8 mouse cellular contexts compared by ENCODE assay signal in the genomic region with DNA sequence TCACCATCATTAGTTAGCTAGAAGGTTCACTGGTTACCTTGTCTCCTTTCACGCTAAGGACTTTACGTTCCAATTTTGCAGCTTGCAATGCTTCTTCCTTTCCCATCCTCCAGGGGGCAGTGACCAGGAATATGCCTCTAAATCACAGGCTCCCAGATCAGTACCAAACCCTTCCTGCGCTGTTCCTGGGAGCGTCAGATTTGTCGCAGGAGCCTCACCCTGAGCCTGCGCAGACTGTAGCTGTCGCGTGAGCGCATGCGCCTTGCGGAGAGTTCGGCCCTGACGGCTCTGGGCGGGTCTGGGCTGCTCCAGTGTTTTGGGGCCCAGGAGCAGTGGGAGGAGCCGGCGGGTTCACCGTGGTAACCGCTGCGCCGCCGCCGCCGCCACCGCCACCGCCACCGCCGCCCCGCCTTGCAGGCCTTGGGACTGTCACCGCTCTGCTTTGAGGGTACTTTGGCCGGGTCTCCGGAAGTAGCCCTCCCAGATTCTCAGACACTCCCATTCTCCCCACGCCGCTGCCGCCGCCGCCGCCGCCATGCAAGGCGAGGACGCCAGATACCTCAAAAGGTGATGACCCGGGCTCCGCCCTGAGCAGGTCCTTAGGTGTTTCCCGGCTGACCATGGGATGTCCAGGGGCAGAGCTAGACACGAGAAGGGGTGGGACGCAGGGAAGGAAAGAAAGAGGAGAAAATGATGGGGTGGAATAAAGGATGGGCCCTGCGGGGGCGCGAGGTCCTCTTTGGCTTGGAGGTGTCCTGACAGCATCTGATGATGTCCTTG. TPM values are rescaled to one million over a fixed set of nuclear protein-coding genes. Genes with fewer than 3 reads are reported as not detected.
DNase-seq lines count a peak whose midpoint lies in the region; ATAC-seq lines count a peak whose summit lies in the region.

Gene Kifap3, plus strand, starts transcription at position 248 of the 780 bp plus-strand sequence.

- DNase-seq in adrenal gland, adult (ENCODE audit: inconsistent age in 2 of 2, low spot score in 1 of 2) = peak; percentile 99
- DNase-seq in embryo, embryonic 10.5 days (ENCODE audit: low spot score) = peak; percentile 98
- DNase-seq in gastrocnemius, postnatal 14 days = peak; percentile 98
- DNase-seq in left cerebral cortex, postnatal 10 days (ENCODE audit: extremely low spot score in 1 of 2, low spot score in 2 of 2) = peak; percentile 98 to 99
- DNase-seq in right cerebral cortex, postnatal 25 days = peak; percentile 99
- peak; percentile 97 to 98 for DNase-seq in urinary bladder, postnatal 4 days (ENCODE audit: low spot score in 2 of 2)

- intact Hi-C loops in gastrocnemius, postnatal 14 days (cut with DNase I; ENCODE audit: low total_unique reads) = no loop called here
- intact Hi-C loops in left cerebral cortex, postnatal 10 days (cut with DNase I) = no loop called here

- peak; percentile 99 for ATAC-seq in inflammation-experienced regulatory T-cells, adult 6 months
- peak; percentile 100 for ATAC-seq in megakaryocyte-erythroid progenitor cell, adult 5-6 weeks (replicated peaks; ENCODE audit: low FRiP score, low TSS enrichment, poor library complexity, severe bottlenecking)

RNA-seq across cellular contexts. Expression of gene Kifap3, which starts in this region (rescaled TPM):
- total RNA-seq in gastrocnemius, postnatal 14 days (2021) = 10 to 100 TPM; 12.4 to 13.1 TPM
- 1 to 10 TPM; 3.2 to 3.4 (median 3.3) TPM for polyA plus RNA-seq in inflammation-experienced regulatory T-cells, adult 6 months (2017; shearing (Covaris generic))
- total RNA-seq in left cerebral cortex, postnatal 10 days (2021) = 100 to 1,000 TPM; 261 to 274 TPM
- 4.6 and 5.3 TPM in 2 replicates for total RNA-seq in megakaryocyte-erythroid progenitor cell, adult 5-6 weeks (2014; fragmentation: Nextera tagmentation)
- total RNA-seq in megakaryocyte-erythroid progenitor cell, adult 5-6 weeks (2017) = 8.4 and 11.5 TPM in 2 replicates

Comparison
In these comparisons a context has a peak if more than half of its experiments do, and no peak if none do; other contexts are left out.
1. Peak in every context shown above with its lines: DNase-seq and ATAC-seq.
2. RNA of gene Kifap3 (total RNA-seq): 261 to 274 TPM in left cerebral cortex, postnatal 10 days; 12.4 to 13.1 TPM in gastrocnemius, postnatal 14 days and 4.6 to 11.5 TPM in megakaryocyte-erythroid progenitor cell, adult 5-6 weeks; every median in the first group is over 10 times any median in the second.